Mouse (Mus musculus) urinary bladder, postnatal 36 days (tissue): ENCODE results near the gene Avpr1b.
"Not testable (repeated sequence)": the region's sequence is repeated elsewhere in the genome, so short reads cannot be mapped to it uniquely, and the experiment has no call there.

Experiments
- DNase-seq, 2 experiments: peaks; one replicate each; pipeline ENCODE4 v3.0.0; 2022; ENCODE audit warnings: low spot score in 2 of 2, mixed read lengths in 1 of 2

Gene Avpr1b

DNA sequence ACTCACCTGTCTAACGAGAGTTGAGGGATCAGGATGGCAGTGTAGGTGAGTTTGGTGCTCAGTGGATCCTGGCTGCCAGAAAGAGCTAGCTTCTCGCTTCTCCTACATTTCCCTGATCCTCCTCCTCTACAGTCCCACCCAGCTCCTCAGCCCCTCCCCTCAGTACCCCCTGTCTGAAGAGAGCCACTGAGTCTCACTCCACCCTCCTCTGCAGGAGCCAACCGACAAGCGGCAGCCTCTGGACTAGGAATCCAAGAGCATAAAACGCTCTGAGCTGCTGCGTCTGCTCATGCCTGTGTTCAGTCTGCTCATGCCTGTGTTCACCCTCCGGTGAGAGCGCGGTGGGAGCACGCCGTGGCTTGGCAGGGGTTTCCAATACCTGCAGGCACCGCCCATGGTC lies at the start of gene Avpr1b:
Gene Avpr1b (plus strand): TSS at position 335 of the 400 bp plus-strand sequence.
- DNase-seq: no peak

DNA sequence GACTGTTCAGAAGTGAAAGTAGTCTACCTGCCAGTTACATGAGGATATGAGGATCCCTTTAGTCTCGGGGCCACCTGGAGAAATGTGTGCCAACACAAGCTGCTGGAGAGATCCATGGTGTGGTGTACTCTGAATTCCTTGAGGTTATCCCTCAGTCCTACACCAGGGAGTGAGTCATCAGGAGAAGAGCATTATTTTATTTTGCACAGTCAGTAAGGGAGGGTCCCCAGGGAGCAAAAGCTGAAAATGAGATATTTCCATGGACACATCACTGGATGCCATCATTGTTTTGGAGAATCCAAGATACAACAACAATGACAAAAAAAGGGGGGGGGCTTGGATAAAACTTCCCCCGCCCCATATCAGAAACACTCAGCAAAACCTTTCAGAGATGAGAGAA lies 47.1 kb upstream of the Avpr1b start:
- no peak for DNase-seq

DNA sequence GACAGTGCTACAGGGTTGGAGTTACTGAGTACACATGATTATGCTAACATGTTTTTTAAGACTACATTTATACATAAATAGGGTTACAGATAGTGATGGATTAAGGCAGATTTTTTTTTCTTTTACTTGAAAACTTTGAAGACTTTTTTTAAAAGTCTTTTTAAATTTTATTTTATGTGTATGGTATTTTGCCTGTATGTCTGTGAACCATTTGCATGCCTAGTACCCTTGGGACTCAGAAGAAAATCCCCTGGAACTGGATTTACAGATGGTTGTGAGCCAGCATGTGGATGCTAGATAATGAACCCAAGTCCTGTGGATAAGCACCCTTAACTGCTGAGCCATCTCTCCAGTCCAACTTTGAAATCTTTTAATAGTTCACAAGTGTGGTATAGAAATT lies 45.6 kb upstream of the Avpr1b start:
- DNase-seq: no peak

DNA sequence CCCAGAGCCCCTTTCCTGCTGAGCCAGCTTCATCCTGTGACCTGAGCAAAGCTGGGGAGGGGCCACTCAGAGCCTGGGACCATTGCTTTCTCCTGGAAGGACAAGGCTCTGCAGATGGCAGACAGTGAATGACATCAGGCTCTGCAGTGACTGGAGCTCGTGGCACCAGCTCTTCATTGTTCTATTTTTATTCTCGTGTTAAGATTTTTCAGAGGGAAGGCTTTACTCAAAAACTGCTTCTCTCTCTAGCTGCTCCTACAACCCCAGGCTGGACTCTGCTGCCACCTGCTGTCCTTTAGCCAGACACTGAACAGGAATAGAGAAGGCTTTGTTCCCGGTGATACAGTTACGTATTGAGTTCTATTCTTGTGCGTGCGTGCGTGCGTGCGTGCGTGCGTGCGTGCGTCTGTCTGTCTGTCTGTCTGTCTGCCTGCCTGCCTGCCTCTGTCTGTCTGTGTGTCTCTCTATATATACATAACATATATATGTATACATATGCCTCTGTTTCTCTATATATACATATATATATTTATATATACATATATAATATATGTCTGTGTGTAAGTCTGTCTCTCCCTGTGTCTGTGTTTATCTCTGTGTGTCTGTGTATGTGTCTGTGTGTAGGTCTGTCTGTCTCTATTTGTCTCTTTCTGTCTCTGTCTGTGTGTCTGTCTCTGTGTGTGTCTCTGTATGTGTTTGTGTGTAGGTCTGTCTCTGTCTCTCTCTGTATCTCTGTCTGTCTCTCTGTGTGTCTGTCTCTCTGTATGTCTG lies 43.8 kb upstream of the Avpr1b start:
- DNase-seq: peak; percentile 66 to 78

DNA sequence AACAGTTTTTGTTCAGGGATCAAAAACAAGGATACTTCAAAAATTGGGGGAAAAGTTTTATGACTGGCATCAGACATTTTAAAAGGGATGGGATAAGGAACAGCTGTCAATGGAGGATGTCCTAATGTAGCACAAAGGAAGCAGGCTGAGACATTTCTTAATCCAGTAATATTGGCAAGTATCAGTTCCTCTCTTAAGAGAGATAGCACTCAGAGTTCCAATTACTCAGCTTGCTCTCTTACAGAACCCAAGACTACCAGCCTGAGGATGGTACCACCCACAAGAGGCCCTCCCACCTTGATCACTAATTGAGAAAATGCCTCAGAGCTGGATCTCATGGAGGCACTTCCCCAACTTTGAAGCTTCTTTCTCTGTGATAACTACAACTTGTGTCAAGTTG lies 38.5 kb upstream of the Avpr1b start:
- no peak for DNase-seq

DNA sequence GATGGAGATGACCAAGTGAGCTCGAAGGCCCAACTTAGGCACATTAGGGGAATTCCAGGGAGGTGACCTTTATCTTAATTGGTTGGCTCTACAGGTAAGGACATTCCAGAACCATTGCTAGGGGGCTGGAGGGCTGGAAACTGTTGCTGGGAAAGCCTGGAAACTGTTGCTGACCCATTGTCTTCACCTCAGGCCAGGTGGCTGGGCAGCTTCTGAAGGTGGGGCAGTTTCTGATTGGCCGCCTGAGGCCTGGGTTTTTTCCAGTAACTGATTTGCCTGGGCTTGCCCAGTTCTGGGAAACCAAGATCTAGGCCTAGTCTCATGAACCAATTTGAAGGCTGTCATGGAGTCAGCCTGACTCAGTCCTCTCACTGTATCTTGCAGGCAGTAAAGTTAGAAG lies 37.0 kb upstream of the Avpr1b start:
- no peak for DNase-seq

DNA sequence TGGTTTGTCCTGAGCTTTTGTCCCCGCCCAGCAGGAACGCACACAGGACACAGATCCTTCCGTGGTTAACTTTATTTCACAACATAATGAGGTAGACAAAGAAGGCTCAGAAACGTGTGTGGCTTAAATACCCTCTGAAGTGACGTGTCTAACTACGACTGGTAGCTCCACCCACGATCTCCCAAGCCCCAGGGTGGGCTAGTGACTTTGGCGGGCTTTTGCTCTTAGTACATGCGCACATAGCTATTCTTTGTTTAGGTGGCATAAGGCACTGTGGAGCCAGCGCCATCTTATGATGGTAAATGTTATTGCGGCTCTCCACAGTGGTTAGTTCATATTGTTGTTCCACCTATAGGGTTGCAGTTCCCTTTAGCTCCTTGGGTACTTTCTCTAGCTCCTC lies 33.0 kb upstream of the Avpr1b start:
- not testable (repeated sequence) for DNase-seq

DNA sequence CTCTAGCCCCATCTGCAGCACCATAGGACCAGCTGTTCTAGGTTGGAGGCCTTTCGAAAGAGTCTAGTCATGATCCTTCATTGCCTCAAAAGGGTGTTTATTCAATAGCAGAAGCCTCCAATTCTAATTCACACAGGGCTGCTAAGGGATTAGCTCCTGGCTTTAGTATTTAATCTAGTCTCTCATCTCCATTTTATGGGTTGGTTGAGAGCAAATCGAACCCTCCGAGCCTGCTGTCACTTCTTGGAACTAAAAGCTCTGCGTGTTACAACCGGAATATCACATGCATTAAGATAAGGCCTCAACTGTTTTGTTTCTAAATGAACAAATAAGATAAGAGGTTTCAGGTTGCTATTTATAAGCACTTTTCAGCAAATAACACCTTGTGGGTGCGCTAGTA lies 29.3 kb upstream of the Avpr1b start:
- peak in 1 of 2 experiments; percentile 9 for DNase-seq

DNA sequence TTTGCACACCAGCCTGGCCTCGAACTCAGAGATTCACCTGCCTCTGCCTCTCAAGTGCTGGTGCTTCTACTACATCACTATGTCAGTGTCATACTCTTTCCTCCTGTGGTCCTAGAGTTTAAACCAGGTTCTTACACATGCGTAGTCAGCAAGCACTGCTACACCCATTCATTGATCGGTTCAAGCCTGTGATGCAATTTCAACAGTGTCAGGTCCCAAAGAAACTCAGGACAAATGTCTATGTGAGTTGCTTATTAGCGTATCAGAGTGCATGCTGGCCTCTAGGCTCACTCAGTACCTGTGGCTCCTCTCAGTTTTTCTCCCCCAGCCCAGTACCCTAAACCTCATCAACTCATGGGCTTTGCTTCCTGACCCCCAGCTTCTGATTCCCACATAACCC lies 28.6 kb upstream of the Avpr1b start:
- DNase-seq: no peak

DNA sequence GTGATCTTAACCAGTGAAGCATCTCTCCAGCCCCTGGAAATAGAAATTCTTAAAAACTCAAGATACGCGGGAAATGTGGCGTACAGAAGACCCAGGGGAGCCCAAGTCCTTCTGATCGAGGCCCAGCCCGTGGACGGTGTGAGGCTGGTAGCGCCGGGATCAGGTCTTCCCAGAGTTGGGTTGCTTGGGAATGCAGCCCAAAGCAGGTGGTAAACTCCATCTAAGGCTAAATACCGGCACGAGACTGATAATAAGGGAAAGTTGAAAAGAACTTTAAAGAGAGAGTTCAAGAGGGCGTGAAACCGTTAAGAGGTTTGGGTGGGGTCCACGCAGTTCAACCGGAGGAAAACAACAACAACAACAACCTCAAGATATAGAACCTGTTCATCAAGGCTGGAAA lies 25.3 kb upstream of the Avpr1b start:
- no peak for DNase-seq

DNA sequence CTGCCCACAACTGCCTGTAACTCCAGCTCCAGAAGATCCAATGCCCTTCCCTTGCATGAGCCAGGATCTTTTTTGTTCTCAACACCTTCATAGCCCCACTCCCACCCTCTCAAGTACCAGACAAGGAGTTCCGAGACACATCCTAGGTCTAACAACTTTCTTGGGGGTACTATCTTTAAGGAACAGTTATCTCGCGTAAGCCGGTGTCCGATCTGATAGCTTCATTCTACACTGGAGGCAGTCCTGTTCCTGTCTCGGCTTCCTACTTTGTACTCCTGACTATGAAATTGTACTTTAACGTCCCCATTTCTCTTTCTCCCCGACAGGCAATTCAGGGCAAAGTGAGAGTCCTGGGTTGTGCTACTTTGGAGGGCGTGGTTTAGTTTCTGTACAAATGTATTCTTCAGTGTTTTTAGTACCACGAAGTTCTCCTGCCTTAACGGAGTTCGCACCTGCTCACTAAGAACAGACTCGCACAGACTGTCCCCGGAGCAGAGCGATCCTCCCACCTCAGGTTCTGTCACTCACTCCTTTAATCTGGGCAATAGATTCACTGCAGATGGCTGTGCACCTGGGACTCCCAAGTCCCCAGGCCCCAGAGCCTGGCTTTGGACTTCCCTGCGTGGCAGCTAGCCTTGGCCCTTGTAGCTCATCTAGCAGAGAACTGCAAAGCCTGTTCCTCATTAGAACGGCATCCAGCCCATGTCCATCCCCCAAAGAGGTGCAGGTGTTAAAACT lies 19.9 kb upstream of the Avpr1b start:
- DNase-seq: no peak

DNA sequence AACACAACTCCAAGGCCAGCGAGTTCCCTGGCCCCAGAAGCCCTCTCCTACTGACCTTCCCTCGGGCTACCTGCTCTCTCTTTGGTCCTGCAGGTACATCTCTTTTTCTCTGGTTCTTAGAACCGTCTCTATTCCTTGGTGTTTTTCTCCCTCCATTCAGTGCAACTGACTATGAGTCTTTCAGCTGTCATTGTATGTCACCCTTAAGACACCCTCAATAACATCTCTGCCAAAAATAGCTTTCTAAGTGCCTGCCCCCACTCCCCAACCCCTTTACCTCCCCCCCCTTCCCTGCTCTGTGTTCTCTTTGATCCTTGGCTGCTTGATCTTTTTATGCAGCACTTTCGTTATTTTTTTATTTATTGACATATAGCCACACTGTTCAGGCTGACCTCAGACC lies 18.6 kb upstream of the Avpr1b start:
- no peak for DNase-seq

DNA sequence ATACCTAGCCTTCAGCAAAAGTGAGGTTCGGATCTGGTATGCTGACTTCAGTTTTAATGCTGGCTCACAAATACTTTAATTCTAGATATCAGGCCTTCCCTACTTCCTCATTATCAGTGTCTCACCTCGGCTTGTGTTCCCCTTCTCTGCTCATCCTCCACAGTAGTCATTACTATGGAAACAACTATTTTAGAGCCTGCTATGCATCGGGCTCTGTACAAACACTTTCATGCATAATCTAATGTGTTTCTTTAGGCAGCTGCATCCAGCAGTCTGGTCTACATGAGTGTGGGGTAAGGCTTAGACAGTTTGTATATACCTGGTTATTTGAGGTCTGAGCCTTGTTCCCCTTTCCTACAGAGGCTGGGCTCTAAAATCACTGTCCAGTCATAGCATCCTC lies 15.4 kb upstream of the Avpr1b start:
- no peak for DNase-seq

DNA sequence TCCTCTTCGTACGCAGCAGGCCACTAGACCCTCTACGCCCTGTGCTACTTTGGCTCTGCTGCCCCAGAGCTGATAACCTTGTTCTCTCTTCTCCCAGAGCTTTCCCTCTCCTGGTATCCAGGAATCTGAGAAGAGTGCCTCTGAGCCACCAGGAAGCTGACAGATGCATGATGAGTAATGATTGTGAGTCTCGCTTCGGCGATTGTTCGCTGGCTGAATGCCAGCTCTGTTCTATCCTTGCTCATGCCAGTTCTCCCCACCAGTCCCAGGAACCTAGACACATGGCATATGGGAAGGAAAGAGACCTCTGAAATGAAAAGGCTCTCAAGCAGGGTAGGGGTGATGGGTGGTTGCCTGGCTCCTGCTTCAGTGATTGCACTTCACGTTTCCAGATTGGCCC lies 12.2 kb upstream of the Avpr1b start:
- no peak for DNase-seq

DNA sequence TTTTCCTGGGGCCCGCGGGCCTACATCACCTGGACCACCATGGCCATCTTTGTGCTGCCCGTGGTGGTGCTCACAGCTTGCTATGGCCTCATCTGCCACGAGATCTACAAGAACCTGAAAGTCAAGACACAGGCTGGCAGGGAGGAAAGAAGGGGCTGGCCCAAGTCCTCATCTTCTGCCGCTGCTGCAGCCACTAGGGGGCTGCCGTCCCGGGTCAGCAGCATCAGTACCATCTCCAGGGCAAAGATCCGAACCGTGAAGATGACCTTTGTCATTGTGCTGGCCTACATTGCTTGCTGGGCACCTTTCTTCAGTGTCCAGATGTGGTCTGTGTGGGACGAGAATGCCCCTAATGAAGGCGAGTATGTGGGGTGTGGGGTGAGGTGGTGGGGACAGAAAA lies 1.3 kb downstream of the Avpr1b start:
- DNase-seq: no peak

DNA sequence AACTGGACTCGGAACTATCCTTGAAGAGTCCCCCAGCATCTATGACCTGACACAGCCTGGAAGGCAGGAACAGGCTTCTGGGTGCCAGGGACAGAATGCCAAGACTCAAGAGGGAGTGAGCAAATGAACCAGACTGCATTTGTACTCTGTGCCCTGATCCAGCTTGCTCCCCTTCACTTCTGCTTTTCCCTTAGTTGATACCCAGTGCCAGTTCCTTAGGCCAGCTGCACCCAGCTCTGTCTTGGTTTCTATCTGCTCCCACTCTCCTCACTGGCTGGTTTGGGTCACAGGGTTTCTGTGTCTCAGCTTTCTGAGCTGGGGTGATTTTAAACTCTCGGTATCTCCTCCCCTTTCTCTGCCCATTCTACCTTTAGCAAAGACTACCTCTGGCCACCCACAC lies 7.7 kb downstream of the Avpr1b start:
- DNase-seq: no peak

DNA sequence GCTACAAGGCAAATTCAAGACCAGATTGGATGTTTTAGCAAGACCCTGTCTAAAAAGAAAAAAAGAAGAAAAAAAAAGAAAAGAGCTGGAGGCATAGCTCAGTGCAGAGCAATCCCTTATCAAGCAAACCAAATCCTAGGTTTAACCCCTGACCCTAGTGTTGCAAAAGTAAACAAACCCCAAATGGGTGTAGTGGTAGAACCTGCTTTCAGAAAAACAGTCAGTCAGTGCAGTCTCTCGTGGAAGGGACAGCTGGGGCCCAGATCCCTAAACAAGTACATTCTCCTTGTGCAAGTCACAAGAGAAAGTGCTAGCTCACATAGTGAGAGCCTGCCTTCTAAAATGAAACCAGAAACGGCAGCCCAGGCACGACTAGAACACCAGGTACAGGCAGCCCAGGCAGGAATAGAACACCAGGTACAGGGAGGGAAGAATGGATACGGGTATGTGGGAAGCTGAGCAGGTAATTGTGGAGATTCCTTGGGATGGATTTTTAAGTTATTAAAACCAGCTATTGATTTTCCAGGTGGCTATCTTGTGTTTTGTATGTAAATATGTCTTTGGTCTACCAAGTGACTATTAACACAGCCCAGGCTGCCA lies 13.6 kb downstream of the Avpr1b start:
- DNase-seq: peak in 1 of 2 experiments; percentile 19

DNA sequence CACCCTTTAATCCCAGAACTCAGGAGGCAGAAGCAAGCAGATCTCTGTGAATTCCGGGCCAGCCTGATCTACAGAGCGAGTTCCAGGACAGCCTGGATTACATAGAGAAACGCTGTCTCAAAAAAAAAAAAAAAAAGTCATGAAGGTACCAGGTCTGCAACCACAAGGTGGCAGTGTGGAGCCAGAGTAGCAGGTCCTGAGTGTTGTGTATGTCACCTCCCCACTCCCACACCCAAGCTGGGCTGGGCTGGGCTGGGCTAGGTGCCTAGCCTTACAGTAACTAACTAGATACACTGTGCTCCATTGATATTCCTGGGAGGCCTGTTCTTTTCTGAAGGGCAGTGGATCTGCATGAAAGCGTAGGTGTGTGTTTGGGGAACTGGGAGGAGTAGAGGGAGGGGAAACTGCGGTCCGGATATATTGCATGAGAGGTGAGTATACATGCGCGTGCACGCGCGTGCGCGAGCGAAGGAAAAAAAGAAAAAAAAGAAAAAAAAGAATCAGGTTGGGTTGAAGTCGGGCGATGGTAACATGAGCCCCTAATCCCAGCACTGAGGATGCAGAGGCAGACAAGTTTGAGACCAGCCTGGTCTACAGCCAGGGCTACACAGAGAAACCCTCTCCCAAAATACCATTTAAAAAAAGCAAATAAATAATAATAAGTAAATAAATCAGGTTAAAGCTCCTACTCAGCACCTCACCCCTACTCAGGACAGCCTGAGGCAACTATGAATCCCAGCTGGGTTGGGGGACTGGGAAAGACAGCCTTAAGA lies 14.5 kb downstream of the Avpr1b start:
- peak; percentile 75 to 80 for DNase-seq

DNA sequence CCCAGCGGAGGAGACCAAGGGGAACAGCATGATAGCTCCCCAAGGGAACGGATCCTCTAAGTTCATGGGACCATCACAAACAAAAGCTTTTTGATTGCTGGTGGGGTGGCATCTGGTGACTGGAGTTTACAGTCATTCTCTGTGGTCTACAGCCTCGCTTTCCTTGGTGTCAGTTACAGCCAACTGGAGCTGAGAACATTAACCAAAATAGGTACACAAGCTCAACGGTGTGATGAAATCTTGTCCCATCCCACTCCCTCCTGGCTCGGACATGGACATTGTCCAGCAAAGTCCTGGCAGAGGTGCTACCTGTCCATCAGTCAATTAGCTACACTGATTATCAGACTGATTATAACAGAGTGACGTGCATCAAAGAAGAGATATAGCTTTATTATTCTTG lies 15.6 kb downstream of the Avpr1b start:
- no peak for DNase-seq

DNA sequence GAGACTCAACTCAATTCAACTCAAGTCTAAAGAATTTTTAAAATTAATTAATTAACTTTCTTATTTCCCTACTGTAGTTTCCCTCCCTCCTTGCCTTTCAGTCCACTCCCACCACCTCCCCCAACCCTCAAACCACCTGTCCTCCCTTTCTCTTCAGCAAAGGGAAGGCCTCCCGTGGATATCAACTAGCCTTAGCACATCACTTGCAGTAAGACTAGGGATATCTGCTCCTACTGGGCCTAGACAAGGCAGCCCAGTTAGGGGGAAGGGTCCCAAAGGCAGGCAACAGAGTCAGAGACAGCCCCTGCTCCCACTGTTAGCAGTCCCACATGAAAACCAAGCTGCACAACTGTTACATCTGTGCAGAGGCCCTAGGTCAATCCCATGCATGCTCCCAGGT lies 17.1 kb downstream of the Avpr1b start:
- no peak for DNase-seq

DNA sequence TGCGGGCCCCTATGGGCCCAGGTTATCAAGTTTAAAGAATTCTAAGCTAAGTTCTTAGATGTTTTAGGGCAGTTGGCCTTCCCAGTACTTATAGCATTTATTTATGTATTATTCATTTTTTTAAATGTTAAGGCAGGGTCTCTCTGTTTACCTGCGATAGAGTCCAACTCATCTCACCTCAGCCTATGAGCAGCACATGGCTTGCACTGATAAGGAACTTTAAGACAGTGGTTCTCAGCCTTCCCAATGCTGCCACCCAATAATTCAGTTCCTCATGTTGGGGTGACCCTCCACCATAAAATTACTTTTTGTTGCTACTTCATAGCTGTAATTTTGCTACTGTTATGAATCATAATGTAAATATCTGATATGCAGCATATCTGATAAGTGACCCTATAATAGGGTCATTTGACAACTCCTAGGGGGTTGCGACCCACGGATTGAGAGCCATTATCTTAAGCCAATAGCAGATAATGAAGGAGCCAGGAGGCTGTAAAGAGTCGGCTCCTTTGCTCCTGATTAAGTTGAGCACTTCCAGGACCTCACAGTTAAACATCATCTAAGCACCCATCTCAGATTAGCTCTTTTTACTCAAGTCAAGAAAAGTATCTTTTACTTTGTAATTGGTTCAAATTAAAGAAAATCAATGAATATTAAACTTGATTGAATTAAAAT lies 17.6 kb downstream of the Avpr1b start:
- no peak for DNase-seq

DNA sequence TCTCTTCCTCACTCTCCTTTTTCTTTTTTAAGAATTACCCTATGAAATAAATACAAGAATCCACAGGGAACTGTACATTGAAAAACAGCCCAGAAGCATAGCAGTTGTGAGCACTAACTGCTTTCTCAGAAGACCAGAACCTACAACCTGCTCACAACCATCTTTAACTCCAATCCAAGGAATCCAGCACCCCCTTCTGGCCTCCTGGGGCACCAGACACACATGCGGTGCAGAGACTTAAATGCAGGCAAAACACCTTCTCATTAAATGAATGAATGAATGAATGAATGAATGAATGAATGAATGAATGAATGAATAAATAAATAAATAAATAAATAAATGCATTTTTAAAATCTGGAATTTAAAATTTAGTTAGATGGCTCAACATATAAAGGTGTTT lies 19.5 kb downstream of the Avpr1b start:
- DNase-seq: no peak
